Comparison of ENCODE assay signal across 33 mouse cellular contexts in genomic region chr12:86986562-86986961, GRCm38 (mm10). TPM values are rescaled to one million over a fixed set of nuclear protein-coding genes. Genes with fewer than 3 reads are reported as not detected.
"Had no signal": no experiment of that assay in that cellular context is flagged by ENCODE, and none has a peak within 500 bp of the region (broad histone marks: within the 10 kb centered on the region; RNA-seq: fewer than 3 reads in every experiment).

No protein-coding gene starts in this region.

- H3K27ac ChIP-seq: embryonic facial prominence, embryonic 10.5 days; embryonic facial prominence, embryonic 12.5 days; embryonic facial prominence, embryonic 13.5 days; embryonic facial prominence, embryonic 15.5 days; forebrain, embryonic 10.5 days; forebrain, embryonic 12.5 days; forebrain, embryonic 13.5 days; forebrain, embryonic 15.5 days; gastrocnemius, adult 2 months; heart, adult 2 months had no signal

- ATAC-seq: forebrain, embryonic 13.5 days; forebrain, embryonic 14.5 days; forebrain, embryonic 15.5 days; forebrain, embryonic 16.5 days; forebrain, postnatal 0 days had no signal

- H3K4me3 ChIP-seq: embryonic facial prominence, embryonic 10.5 days; embryonic facial prominence, embryonic 12.5 days; embryonic facial prominence, embryonic 13.5 days; embryonic facial prominence, embryonic 15.5 days; erythroblast, embryonic 14.5 days; forebrain, embryonic 10.5 days; forebrain, embryonic 12.5 days; forebrain, embryonic 13.5 days; forebrain, embryonic 15.5 days; gastrocnemius, adult 2 months; heart, adult 2 months had no signal

- DNase-seq: cerebellum, adult 2 months; cerebellum, adult 8-10 months; cerebellum, adult 9-10 months; cerebellum, adult 9-11 months; cerebellum, postnatal 25 days; cerebellum, postnatal 36 days; embryo, embryonic 11 days; forebrain, postnatal 0 days; gastrocnemius, postnatal 10 days; gastrocnemius, postnatal 14 days; gastrocnemius, postnatal 25 days; gastrocnemius, postnatal 36 days; heart, adult 11 months; heart, adult 18-20 months; heart, adult 2 months had no signal

RNA-seq across cellular contexts. Expression of gene Zdhhc22, which starts 3.7 kb away (rescaled TPM):
- total RNA-seq: common myeloid progenitor, adult 5-6 weeks; gastrocnemius, adult 18-20 months; gastrocnemius, adult 2 months; gastrocnemius, adult 8-10 months; gastrocnemius, postnatal 10 days; gastrocnemius, postnatal 14 days; gastrocnemius, postnatal 25 days; gastrocnemius, postnatal 36 days; gastrocnemius, postnatal 4 days; granulocyte monocyte progenitor cell, adult 5-6 weeks; heart, adult 18-20 months; heart, adult 2 months; heart, adult 8-10 months had no signal

RNA-seq across cellular contexts. Expression of gene Tmem63c, which starts 34.6 kb away (rescaled TPM):
- total RNA-seq: common myeloid progenitor, adult 5-6 weeks; gastrocnemius, adult 18-20 months; gastrocnemius, adult 2 months; gastrocnemius, postnatal 25 days; gastrocnemius, postnatal 36 days; granulocyte monocyte progenitor cell, adult 5-6 weeks had no signal
